Mouse (Mus musculus): ENCODE results near the gene Itln1. TPM values are rescaled to one million over a fixed set of nuclear protein-coding genes. Genes with fewer than 3 reads are reported as not detected.

Itln1 gene
- polyA plus RNA-seq (2015; fragmentation: Nextera tagmentation; extraction: Ambion mirVana) = not detected in 2 replicates

DNA sequence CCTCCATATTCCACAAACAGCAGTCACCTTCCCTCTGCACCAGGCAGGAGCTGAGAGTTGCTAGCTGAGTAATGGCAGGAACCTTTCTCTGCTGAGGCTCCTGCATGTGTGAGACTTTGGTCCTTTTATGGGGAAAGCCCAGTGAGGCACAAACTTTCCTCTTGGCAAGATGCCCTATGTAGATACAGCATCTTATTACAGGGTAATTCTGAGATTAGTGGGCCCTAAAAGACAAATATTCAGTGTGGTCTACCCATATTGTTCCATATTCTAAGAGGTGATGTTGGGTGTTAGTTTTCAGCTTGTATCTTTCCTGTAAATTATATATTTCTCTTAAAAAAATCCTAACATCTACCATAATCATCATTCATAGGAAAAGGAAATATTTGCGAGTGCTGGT, at the start of gene Itln1:
TSS of gene Itln1 (minus strand) at position 101 of the 400 bp plus-strand sequence.
- Histone ChIP-seq H3K9me3 (0 out of 2 replicates have a peak, but pooled peaks cover 4% of the 10 kb centered on the region), H3K4me3 (no peak within 1 kb of the TSS), H3K27ac (no peak within 1 kb of the TSS), H3K4me2 (no peak within 1 kb of the TSS), H3K27me3 (replicated peaks) (no peaks in the 10 kb centered on the region), H3K4me1 (no peaks in the 10 kb centered on the region), H3K9ac (no peak within 1 kb of the TSS), H3K36me3 (replicated peaks) (no peaks in the 10 kb centered on the region)
- WGBS = 89% methylated on average over 1 of the region's 1 CpGs
- ATAC-seq (replicated peaks) = no peak

DNA sequence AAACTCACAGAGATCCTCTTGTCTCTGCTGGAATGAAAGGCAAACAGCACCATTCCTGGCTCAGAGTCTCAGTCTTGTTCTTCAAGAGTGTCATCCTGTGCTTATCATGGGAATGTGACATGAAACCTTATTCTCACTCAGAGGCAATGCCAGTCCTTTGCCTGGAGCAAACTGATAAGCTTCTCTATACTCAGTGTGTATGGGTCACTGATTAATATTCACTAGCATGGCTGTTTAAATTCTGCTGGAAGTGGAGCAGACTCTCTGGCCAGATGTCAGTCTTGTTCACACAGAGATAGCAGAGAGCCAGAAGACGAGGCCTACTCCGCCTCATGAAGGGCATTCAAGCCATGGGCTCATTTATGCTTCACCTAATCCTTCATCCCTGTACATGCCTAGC, 49.5 kb upstream of the Itln1 start:
- H3K27ac ChIP-seq = no peak overlapping the region
- no peak for ATAC-seq (replicated peaks)
- H3K4me3 ChIP-seq = no peak overlapping the region
- no peaks in the 10 kb centered on the region for H3K4me1 ChIP-seq
- H3K4me2 ChIP-seq = no peak overlapping the region
- H3K36me3 ChIP-seq (replicated peaks) = no peaks in the 10 kb centered on the region
- H3K27me3 ChIP-seq (replicated peaks) = no peaks in the 10 kb centered on the region
- H3K9ac ChIP-seq = no peak overlapping the region
- no peaks in the 10 kb centered on the region for H3K9me3 ChIP-seq
- 73% methylated on average over 2 of the region's 2 CpGs for WGBS

DNA sequence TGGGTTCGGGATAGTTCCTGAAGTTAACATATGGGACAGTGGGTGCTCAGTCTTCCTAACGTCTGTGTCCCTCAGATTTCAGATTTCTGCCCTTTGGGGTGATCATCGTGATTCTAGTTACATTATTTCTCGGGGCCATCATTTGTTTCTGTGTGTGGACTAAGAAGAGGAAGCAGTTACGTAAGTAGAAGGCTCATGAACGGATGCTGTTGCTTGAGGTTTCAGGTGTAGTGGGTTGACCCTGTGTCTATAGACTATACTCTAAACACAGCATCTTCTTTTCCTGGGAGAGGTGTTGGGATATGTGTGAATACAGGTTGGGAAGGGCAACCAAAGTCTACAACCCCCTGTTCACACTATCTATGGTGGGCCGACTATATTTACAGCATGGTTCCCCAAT, 42.1 kb upstream of the Itln1 start:
- no peak overlapping the region for H3K4me2 ChIP-seq
- ATAC-seq (replicated peaks) = no peak
- H3K4me1 ChIP-seq = no peaks in the 10 kb centered on the region
- no peaks in the 10 kb centered on the region for H3K27me3 ChIP-seq (replicated peaks)
- H3K36me3 ChIP-seq (replicated peaks) = no peaks in the 10 kb centered on the region
- H3K9me3 ChIP-seq = no peaks in the 10 kb centered on the region
- H3K4me3 ChIP-seq = no peak overlapping the region
- H3K27ac ChIP-seq = no peak overlapping the region
- WGBS = 87% methylated on average over 7 of the region's 7 CpGs
- no peak overlapping the region for H3K9ac ChIP-seq

DNA sequence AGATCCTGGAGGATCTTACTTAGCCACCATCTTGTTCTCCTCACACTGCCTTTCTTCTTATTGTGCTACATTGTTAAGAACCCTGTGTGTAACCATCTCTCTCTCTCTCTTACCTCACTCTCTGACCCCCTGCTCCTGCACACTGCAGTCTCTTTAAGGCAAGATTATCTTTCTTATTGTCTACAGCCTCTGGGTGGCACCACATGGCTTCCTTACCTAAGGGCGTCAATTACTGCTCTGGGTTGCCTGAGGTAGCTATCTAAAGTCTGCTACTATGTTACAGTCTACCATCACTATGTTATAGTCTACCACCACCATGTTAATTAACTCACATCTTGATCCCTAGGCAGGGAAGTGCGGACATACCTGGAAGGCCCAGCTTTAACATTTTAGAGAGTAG, 33.3 kb upstream of the Itln1 start:
- no peaks in the 10 kb centered on the region for H3K9me3 ChIP-seq
- no peak overlapping the region for H3K9ac ChIP-seq
- no peak overlapping the region for H3K27ac ChIP-seq
- H3K4me3 ChIP-seq = no peak overlapping the region
- no peaks in the 10 kb centered on the region for H3K27me3 ChIP-seq (replicated peaks)
- H3K4me1 ChIP-seq = no peaks in the 10 kb centered on the region
- no peak for ATAC-seq (replicated peaks)
- WGBS = 63% methylated on average over 2 of the region's 2 CpGs
- H3K4me2 ChIP-seq = no peak overlapping the region
- no peaks in the 10 kb centered on the region for H3K36me3 ChIP-seq (replicated peaks)

DNA sequence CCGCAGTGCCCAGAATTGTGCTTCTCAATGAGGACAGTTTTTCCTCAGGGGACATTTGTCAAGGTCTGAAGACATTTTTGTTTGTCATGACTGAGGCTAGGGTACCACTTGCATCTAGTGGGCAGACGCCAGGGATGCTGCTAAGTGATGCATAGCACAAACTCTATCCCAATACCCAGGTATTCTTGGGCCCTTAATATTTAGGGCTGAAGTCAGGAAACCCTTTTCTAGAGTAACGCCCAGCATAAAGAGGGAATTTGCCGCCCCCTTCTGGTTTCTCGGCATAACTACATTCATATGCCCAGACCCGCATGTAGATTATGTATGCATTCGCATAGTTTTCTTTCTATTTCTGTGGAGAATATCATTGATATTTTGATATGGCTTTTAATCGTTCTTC, 31.7 kb upstream of the Itln1 start:
- no peak; the same call in 1 of the 2 replicates for ATAC-seq (replicated peaks)
- no peak overlapping the region for H3K27ac ChIP-seq
- no peaks in the 10 kb centered on the region for H3K9me3 ChIP-seq
- no peak overlapping the region for H3K4me2 ChIP-seq
- no peaks in the 10 kb centered on the region for H3K27me3 ChIP-seq (replicated peaks)
- no peaks in the 10 kb centered on the region for H3K4me1 ChIP-seq
- H3K9ac ChIP-seq = no peak overlapping the region
- no peaks in the 10 kb centered on the region for H3K36me3 ChIP-seq (replicated peaks)
- no peak overlapping the region for H3K4me3 ChIP-seq
- 21% methylated on average over 8 of the region's 8 CpGs for WGBS

DNA sequence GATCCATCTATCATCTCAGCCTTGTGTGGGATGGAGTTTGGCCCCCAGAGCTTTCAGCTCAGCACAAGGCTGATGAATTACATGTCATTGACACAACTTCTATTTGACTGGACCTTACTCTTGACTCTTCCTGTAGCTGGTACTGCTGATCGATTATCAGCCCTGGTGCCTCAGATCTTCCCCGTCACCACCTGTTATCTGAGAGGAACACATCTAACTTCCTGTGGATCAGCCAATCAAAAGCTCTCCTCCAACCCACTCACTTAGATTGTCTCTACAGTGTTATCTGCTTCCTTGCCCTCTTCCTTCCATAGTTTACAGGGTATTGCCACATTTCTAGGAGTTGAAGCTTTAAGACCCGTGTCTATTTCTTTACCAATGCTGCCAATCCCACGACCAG, 30.8 kb upstream of the Itln1 start:
- ATAC-seq (replicated peaks) = no peak
- Histone ChIP-seq H3K27ac (no peak overlapping the region), H3K9ac (no peak overlapping the region), H3K4me2 (no peak overlapping the region), H3K9me3 (no peaks in the 10 kb centered on the region), H3K4me3 (no peak overlapping the region), H3K27me3 (replicated peaks) (no peaks in the 10 kb centered on the region), H3K36me3 (replicated peaks) (no peaks in the 10 kb centered on the region), H3K4me1 (no peaks in the 10 kb centered on the region)
- 85% methylated on average over 4 of the region's 4 CpGs for WGBS

DNA sequence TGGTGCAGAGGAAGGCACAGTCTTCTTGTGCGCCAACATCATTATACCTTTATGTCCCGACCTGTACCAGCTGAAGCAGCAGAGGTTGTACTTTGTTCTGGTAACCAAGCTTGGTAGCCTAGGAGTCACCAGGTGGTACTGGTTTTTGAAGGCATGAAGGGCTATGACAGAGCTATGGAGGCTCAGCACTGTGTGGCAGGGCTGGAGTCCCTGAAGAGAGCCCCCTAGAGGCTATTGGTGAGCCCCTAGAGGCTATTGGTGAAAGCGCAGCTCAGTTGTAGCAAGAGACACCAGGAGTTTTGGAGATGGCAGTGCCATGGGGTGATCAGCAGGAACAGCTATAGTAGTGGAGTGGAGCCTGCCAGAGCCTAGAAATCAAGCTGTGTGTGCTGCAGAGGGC, 29.2 kb upstream of the Itln1 start:
- Histone ChIP-seq H3K27ac (no peak overlapping the region), H3K4me1 (no peaks in the 10 kb centered on the region), H3K4me3 (no peak overlapping the region), H3K36me3 (replicated peaks) (no peaks in the 10 kb centered on the region), H3K27me3 (replicated peaks) (no peaks in the 10 kb centered on the region), H3K4me2 (no peak overlapping the region), H3K9ac (no peak overlapping the region), H3K9me3 (no peaks in the 10 kb centered on the region)
- 48% methylated on average over 3 of the region's 3 CpGs for WGBS
- no peak for ATAC-seq (replicated peaks)

DNA sequence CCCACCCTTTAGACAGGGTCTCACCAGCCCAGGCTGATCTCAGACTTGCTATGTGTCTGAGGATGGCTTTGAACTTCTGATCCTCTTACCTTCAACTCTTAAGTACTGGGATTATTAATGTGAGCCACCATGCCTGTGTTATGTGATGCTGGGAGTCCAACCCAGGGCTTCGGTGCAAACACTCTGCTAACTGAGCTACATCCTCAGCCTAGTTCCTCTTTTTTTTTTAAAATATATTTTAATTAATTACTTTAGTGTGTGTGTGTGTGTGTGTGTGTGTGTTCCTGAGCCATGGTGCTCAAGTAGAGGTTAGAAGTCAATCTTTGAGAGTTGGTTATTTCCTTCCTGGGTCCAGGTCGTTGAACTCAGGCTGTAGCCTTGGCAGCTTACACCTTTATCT, 27.9 kb upstream of the Itln1 start:
- H3K36me3 ChIP-seq (replicated peaks) = no peaks in the 10 kb centered on the region
- no peak overlapping the region for H3K4me3 ChIP-seq
- ATAC-seq (replicated peaks) = no peak
- H3K4me2 ChIP-seq = no peak overlapping the region
- no peaks in the 10 kb centered on the region for H3K27me3 ChIP-seq (replicated peaks)
- H3K9me3 ChIP-seq = no peaks in the 10 kb centered on the region
- 77% methylated on average over 2 of the region's 2 CpGs for WGBS
- H3K9ac ChIP-seq = no peak overlapping the region
- no peaks in the 10 kb centered on the region for H3K4me1 ChIP-seq
- H3K27ac ChIP-seq = no peak overlapping the region

DNA sequence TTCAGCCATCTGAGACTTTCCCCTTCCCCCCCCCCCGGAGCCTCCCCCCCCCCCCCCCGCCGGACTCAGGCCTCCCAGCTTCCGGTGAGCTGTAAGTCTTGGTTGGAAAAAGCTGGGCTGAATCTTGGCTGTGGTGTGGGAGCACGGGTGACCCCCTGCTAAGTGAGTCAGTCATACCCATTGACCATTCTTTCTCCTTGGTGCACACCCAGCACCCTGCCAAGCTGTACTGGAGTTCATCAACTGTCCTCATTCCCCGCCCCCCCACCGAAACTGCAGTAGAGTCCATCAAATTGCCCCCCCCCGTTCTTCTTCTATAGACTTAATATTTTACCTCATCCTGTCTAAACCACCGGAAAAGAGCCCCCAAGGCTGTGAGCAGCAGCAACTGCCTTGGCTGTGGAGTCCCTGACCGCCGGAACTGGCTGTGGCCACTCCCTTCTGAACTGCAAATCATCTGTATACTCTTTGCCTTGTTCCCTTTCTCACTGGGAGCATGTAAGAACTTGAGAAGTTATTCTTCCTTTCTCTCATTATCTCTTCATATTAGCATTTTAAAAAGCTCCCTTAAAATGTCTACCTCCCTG, 26.6 kb upstream of the Itln1 start:
- no peak overlapping the region for H3K4me3 ChIP-seq
- H3K9ac ChIP-seq = no peak overlapping the region
- no peak overlapping the region for H3K4me2 ChIP-seq
- WGBS = 75% methylated on average over 6 of the region's 11 CpGs
- ATAC-seq (replicated peaks) = no peak
- no peaks in the 10 kb centered on the region for H3K4me1 ChIP-seq
- H3K9me3 ChIP-seq = no peaks in the 10 kb centered on the region
- no peaks in the 10 kb centered on the region for H3K36me3 ChIP-seq (replicated peaks)
- H3K27me3 ChIP-seq (replicated peaks) = no peaks in the 10 kb centered on the region
- H3K27ac ChIP-seq = no peak overlapping the region

DNA sequence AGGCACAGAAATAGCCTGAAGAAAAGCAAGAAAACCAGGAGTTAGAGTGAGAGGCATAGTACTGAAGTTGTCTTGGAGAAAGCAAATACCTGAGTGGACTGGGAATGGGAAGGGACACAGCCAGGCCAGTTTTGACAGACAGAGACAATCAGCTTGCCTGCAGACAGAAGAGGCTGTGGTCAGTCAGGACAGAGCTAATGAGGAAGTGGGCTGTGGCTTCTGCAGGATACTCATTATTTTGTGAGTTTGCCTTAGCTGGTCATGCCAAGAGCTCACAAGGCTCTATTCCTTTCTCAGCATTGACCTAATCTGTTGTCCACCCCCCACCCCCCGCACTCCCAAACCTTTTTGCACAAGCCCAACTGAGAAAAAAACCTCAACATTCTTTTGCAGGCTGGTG, 26.1 kb upstream of the Itln1 start:
- H3K4me1 ChIP-seq = no peaks in the 10 kb centered on the region
- no peaks in the 10 kb centered on the region for H3K9me3 ChIP-seq
- H3K27me3 ChIP-seq (replicated peaks) = no peaks in the 10 kb centered on the region
- H3K36me3 ChIP-seq (replicated peaks) = no peaks in the 10 kb centered on the region
- no peak overlapping the region for H3K4me2 ChIP-seq
- H3K4me3 ChIP-seq = no peak overlapping the region
- no peak for ATAC-seq (replicated peaks)
- 50% methylated on average over 1 of the region's 1 CpGs for WGBS
- H3K9ac ChIP-seq = no peak overlapping the region
- H3K27ac ChIP-seq = no peak overlapping the region

DNA sequence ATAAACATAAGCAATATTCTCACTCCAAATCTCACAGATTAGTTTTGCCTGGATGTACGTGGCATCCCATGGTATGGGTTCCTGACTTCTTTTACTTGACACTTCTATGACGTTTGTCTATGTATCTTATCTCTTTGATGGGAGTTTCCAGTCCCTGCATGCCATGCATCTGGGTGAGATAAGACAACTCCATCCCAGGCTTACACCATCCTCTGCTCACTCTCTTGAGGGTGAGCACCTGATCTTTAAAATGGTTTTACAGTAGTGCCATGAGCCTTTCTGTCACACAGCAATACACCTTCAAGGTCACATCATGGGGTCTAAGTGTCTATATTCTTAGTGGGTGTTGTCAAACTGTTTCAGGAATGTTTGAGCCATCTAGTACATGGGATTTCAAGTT, 25.2 kb upstream of the Itln1 start:
- WGBS = 79% methylated on average over 2 of the region's 2 CpGs
- Histone ChIP-seq H3K27ac (no peak overlapping the region), H3K9me3 (no peaks in the 10 kb centered on the region), H3K36me3 (replicated peaks) (no peaks in the 10 kb centered on the region), H3K9ac (no peak overlapping the region), H3K27me3 (replicated peaks) (no peaks in the 10 kb centered on the region), H3K4me2 (no peak overlapping the region), H3K4me1 (no peaks in the 10 kb centered on the region), H3K4me3 (no peak overlapping the region)
- no peak for ATAC-seq (replicated peaks)

DNA sequence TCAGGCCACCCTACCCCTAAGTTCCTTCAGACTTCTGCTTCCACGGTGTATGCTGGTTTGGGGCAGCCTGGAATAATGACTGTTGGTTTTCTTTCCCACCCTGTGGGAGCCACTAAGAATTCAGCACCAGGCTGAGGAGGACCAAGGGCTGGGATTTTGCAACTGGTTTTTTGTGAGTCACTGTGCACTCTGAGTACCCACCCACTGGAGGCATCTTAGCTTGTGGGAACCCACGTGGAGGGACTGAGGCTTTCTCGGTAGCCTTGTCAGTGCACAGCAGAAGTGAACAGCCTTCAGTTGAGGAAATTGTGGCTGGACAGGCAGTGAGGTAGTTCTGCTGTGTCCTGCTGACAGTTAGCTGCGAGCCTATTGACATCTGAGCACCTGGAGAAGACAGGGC, 23.8 kb upstream of the Itln1 start, which contains the start of gene Cd244a:
TSS of gene Cd244a (plus strand) at position 296 of the 400 bp plus-strand sequence.
- no peaks in the 10 kb centered on the region for H3K9me3 ChIP-seq
- 78% methylated on average over 4 of the region's 4 CpGs for WGBS
- no peak for ATAC-seq (replicated peaks)

DNA sequence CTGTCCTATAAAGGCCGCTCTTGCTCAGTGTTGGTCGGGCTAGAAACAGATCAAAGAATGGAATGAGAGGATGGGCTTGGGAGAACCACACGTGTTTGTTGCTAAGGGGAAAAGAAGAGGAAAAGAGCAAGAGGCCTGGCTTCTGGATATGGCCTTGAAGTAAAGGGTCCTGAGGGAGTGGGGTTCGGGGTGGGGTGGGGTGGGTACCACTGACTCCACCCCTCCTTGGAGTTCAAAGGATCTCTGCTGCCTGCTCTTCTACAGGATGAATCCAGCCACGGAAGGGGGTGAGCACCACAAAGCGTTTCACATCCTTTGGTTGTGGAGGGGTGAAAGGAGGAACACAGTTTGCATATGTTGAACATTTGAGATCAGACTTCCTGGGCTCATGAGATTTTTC, 23.3 kb upstream of the Itln1 start:
- Histone ChIP-seq H3K4me3 (no peak overlapping the region), H3K36me3 (replicated peaks) (no peaks in the 10 kb centered on the region), H3K9me3 (no peaks in the 10 kb centered on the region), H3K27ac (no peak overlapping the region), H3K4me2 (no peak overlapping the region), H3K4me1 (no peaks in the 10 kb centered on the region), H3K9ac (no peak overlapping the region), H3K27me3 (replicated peaks) (no peaks in the 10 kb centered on the region)
- whole genome bisulfite sequencing = 77% methylated on average over 6 of the region's 6 CpGs
- ATAC-seq (replicated peaks) = no peak

More for the DNA sequence above, 23.8 kb upstream of the Itln1 start, which contains the start of gene Cd244a:
- Histone ChIP-seq H3K4me3 (no peak within 1 kb of the TSS), H3K36me3 (replicated peaks) (no peaks in the 10 kb centered on the region), H3K9ac (no peak within 1 kb of the TSS), H3K27me3 (replicated peaks) (no peaks in the 10 kb centered on the region), H3K27ac (no peak within 1 kb of the TSS), H3K4me2 (no peak within 1 kb of the TSS), H3K4me1 (no peaks in the 10 kb centered on the region)

All from midbrain, embryonic 15.5 days (tissue).